In genomic region chr10:125965968-125966480, GRCm38 (mm10) we compare ENCODE assay signal across 9 mouse cellular contexts. TPM values are rescaled to one million over a fixed set of nuclear protein-coding genes. Genes with fewer than 3 reads are reported as not detected.
DNase-seq lines count a peak whose midpoint lies in the region; ATAC-seq and TF ChIP-seq lines count a peak whose summit lies in the region.
"Had no signal": no experiment of that assay in that cellular context is flagged by ENCODE, and none has a peak within 500 bp of the region (broad histone marks: within the 10 kb centered on the region; RNA-seq: fewer than 3 reads in every experiment).

Lrig3 (plus strand) TSS chr10:125966168.

- H3K27me3 ChIP-seq in ES-Bruce4 (ENCODE audit: control insufficient read depth, insufficient read depth, low read length, poor library complexity, severe bottlenecking) = no peaks in the 10 kb centered on the region
- peaks cover 22% of the 10 kb centered on the region for H3K27me3 ChIP-seq in forebrain, embryonic 15.5 days
- peaks cover 33% of the 10 kb centered on the region for H3K27me3 ChIP-seq in liver, embryonic 15.5 days
- no peaks in the 10 kb centered on the region for H3K27me3 ChIP-seq in neural tube, embryonic 12.5 days (replicated peaks)

- intact Hi-C loops in heart, postnatal 10 days (cut with DNase I) = no loop called here

- peak within 1 kb of the TSS; percentile 88 for H3K9ac ChIP-seq in ES-Bruce4 (ENCODE audit: low read depth, poor library complexity, severe bottlenecking)
- H3K9ac ChIP-seq in forebrain, embryonic 15.5 days (replicated peaks) = peak within 1 kb of the TSS; percentile 64
- peak within 1 kb of the TSS; percentile 30; the same call in 1 of the 2 replicates for H3K9ac ChIP-seq in liver, embryonic 15.5 days
- H3K9ac ChIP-seq in neural tube, embryonic 12.5 days = peak within 1 kb of the TSS; percentile 92

- TF ChIP-seq EP300 in ES-Bruce4 (IDR thresholded peaks at IDR 0.05; ENCODE audit: insufficient read depth, low read depth, low read length) = no peak

- WGBS in forebrain, embryonic 15.5 days = under 1% methylated on average over 61 of the region's 62 CpGs
- WGBS in liver, embryonic 15.5 days (ENCODE audit: insufficient replicate concordance) = under 1% methylated on average over 62 of the region's 62 CpGs
- WGBS in neural tube, embryonic 12.5 days = under 1% methylated on average over 62 of the region's 62 CpGs

- peak within 1 kb of the TSS; percentile 100 for H3K4me2 ChIP-seq in forebrain, embryonic 15.5 days (replicated peaks)
- peak within 1 kb of the TSS; percentile 72 for H3K4me2 ChIP-seq in liver, embryonic 15.5 days
- peak within 1 kb of the TSS; percentile 91 for H3K4me2 ChIP-seq in neural tube, embryonic 12.5 days (replicated peaks)

- H3K4me1 ChIP-seq in ES-Bruce4 (ENCODE audit: control insufficient read depth, insufficient read depth, low read length) = no peaks in the 10 kb centered on the region
- peaks cover 32% of the 10 kb centered on the region for H3K4me1 ChIP-seq in forebrain, embryonic 15.5 days
- no peaks in the 10 kb centered on the region for H3K4me1 ChIP-seq in liver, embryonic 15.5 days (replicated peaks)
- peaks cover 15% of the 10 kb centered on the region for H3K4me1 ChIP-seq in neural tube, embryonic 12.5 days

- H3K4me3 ChIP-seq in ES-Bruce4 (ENCODE audit: low read depth, low read length) = peak within 1 kb of the TSS; percentile 98
- peak within 1 kb of the TSS; percentile 84 for H3K4me3 ChIP-seq in forebrain, embryonic 15.5 days
- H3K4me3 ChIP-seq in liver, embryonic 15.5 days (replicated peaks) = peak within 1 kb of the TSS; percentile 58
- H3K4me3 ChIP-seq in neural tube, embryonic 12.5 days = peak within 1 kb of the TSS; percentile 84

- H3K9me3 ChIP-seq in ES-Bruce4 (replicated peaks; ENCODE audit: control insufficient read depth, insufficient read depth, low read length, poor library complexity, severe bottlenecking) = no peaks in the 10 kb centered on the region
- no peaks in the 10 kb centered on the region for H3K9me3 ChIP-seq in forebrain, embryonic 15.5 days
- no peaks in the 10 kb centered on the region for H3K9me3 ChIP-seq in liver, embryonic 15.5 days (replicated peaks)
- H3K9me3 ChIP-seq in neural tube, embryonic 12.5 days = no peaks in the 10 kb centered on the region

- TF ChIP-seq CTCF in ES-Bruce4 (IDR thresholded peaks at IDR 0.05; ENCODE audit: low read depth, low read length) = no peak

- ATAC-seq in forebrain, embryonic 15.5 days (replicated peaks) = peak; percentile 93
- ATAC-seq in liver, embryonic 15.5 days (ENCODE audit: insufficient read depth) = peak; percentile 61
- ATAC-seq in neural tube, embryonic 12.5 days (ENCODE audit: low FRiP score, low read depth) = peak; percentile 79

- H3K27ac ChIP-seq in ES-Bruce4 (ENCODE audit: insufficient read depth, low read length) = no peak within 1 kb of the TSS
- H3K27ac ChIP-seq in forebrain, embryonic 15.5 days (replicated peaks) = 0 out of 2 replicates have a peak within 1 kb of the TSS, but pooled peaks have one; percentile 40
- no peak within 1 kb of the TSS for H3K27ac ChIP-seq in liver, embryonic 15.5 days (replicated peaks)
- H3K27ac ChIP-seq in neural tube, embryonic 12.5 days = peak within 1 kb of the TSS; percentile 66

- no peaks in the 10 kb centered on the region for H3K36me3 ChIP-seq in ES-Bruce4 (ENCODE audit: control insufficient read depth, insufficient read depth, low read length, poor library complexity, severe bottlenecking)
- no peaks in the 10 kb centered on the region for H3K36me3 ChIP-seq in forebrain, embryonic 15.5 days
- no peaks in the 10 kb centered on the region for H3K36me3 ChIP-seq in liver, embryonic 15.5 days (replicated peaks)
- H3K36me3 ChIP-seq in neural tube, embryonic 12.5 days = no peaks in the 10 kb centered on the region

- DNase-seq in cerebellum, adult 11-12 months = peak; percentile 21
- DNase-seq in heart, postnatal 10 days = peak; percentile 81 to 87
- peak; percentile 89 to 94 for DNase-seq in kidney, postnatal 4 days
- DNase-seq in testis, postnatal 14 days (ENCODE audit: low spot score) = peak; percentile 66

- TF ChIP-seq POLR2A in ES-Bruce4 (IDR thresholded peaks at IDR 0.05; ENCODE audit: insufficient read depth, low read length) = no peak

RNA-seq across cellular contexts. Expression of gene Lrig3, which starts in this region (rescaled TPM):
- 25.6 and 27.9 TPM in 2 replicates for polyA plus RNA-seq in ES-Bruce4 (2011; ENCODE audit: insufficient read depth, insufficient read length, low read depth, missing spikeins)
- polyA plus RNA-seq in forebrain, embryonic 15.5 days (2015; fragmentation: Nextera tagmentation; extraction: Ambion mirVana) = 1.9 and 2.0 TPM in 2 replicates
- total RNA-seq in heart, postnatal 10 days (2021) = 1 to 10 TPM; 3.0 TPM
- polyA plus RNA-seq in liver, embryonic 15.5 days (2015; fragmentation: Nextera tagmentation; extraction: Ambion mirVana) = 0.79 and 0.85 TPM in 2 replicates
- polyA plus RNA-seq in neural tube, embryonic 12.5 days (2016; fragmentation: Nextera tagmentation; extraction: Ambion mirVana) = 20.2 and 21.1 TPM in 2 replicates
- total RNA-seq: MEL had no signal

Comparison
In these comparisons a context has a peak if more than half of its experiments do, and no peak if none do; other contexts are left out.
1. Peak in ATAC-seq, H3K4me3 ChIP-seq, H3K9ac ChIP-seq and H3K4me2 ChIP-seq in liver, embryonic 15.5 days; RNA of the gene not detected or under 1 TPM.
2. H3K27ac ChIP-seq: peak in forebrain, embryonic 15.5 days (single experiment) and neural tube, embryonic 12.5 days (single experiment); none in ES-Bruce4 (single experiment) and liver, embryonic 15.5 days (single experiment).
3. H3K9ac ChIP-seq: peak in every context shown above with its lines; median percentile 92 in neural tube, embryonic 12.5 days; 88 in ES-Bruce4; 64 in forebrain, embryonic 15.5 days; 30 in liver, embryonic 15.5 days.
4. DNase-seq: peak in every context shown above with its lines; median percentile 92 in kidney, postnatal 4 days; 84 in heart, postnatal 10 days; 66 in testis, postnatal 14 days; 21 in cerebellum, adult 11-12 months.
5. Peak in every context shown above with its lines, with median percentiles within 50 percentile points of each other: H3K4me3 ChIP-seq, ATAC-seq and H3K4me2 ChIP-seq.